Mouse (Mus musculus) kidney, adult 2 months (tissue): ENCODE measurements around the gene Fam222b.

Experiments
- CTCF ChIP-seq: fragments of 200-500 bp; conservative IDR thresholded peaks from 2 replicates; pipeline ENCODE4 v1.5.1; 2011; ENCODE audit warnings: low read depth, mild to moderate bottlenecking, control low read depth, low read length, moderate library complexity, mixed read lengths; ENCODE audit not compliant: insufficient read depth, insufficient read length
- POLR2A ChIP-seq: fragments of 200-500 bp; IDR thresholded peaks from one replicate; pipeline ENCODE4 v1.6.1; 2011; ENCODE audit warnings: low read depth, low read length, control low read depth

DNA sequence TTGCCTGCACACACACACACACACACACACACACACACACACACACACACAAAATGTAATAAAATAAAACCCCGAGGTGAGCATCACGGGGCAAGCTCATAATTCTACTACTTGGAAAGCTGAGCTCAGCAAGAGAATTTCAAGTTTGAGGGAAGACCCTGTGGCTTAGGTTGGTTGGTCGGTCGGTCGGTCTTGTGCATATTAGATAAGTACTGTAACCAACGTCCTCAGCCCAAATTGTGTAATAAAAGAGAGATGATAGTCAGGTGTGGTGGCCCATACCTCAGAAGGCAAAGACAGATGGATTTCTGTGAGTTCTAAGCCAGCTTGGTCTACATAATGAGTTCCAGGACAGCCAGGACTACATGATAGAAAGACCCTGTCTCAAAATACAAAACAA is 39.5 kb downstream of the Fam222b start:
- TF ChIP-seq POLR2A (no peak), CTCF (no peak)
